Mouse (Mus musculus): ENCODE results near the gene Zcchc9.

The Zcchc9 gene

DNA sequence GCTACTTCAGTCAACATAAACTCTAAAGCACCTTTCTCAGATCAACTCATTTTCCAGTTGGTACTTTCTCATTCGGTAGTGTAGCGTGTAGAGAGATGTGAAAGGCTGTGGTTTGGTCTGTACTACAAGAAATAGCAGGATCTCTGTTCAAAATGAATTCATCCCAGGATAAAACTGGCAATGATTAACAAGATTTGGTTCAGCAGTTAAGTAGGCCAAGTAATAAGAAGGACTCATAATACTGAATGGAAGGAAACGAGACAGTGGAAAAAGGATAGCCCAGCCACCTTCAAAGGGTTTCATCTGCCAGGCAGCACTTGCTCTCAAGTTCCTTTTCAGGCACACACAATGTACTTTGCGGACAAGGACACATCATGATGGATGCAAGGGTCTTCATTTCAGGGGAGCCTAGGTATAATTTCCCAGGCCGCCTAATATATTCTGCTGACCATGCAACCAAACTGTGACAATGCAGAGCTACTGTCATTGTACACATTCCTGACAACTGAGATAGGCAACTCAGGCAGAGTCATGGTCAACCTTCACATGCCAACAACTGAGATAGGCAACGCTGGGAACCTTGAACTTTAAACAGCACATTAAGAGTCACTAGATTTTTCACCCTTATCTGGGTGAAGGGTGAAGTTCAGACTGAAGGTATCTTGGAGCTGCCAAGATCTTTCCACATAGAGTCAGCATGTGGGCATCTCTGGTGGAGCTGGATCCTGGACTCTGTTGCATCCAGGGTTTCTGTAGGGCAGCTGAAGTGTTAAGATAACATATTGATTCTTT is 45.7 kb downstream of the Zcchc9 start:
- no peak for DNase-seq (ENCODE audit: low spot score in 2 of 2)

DNA sequence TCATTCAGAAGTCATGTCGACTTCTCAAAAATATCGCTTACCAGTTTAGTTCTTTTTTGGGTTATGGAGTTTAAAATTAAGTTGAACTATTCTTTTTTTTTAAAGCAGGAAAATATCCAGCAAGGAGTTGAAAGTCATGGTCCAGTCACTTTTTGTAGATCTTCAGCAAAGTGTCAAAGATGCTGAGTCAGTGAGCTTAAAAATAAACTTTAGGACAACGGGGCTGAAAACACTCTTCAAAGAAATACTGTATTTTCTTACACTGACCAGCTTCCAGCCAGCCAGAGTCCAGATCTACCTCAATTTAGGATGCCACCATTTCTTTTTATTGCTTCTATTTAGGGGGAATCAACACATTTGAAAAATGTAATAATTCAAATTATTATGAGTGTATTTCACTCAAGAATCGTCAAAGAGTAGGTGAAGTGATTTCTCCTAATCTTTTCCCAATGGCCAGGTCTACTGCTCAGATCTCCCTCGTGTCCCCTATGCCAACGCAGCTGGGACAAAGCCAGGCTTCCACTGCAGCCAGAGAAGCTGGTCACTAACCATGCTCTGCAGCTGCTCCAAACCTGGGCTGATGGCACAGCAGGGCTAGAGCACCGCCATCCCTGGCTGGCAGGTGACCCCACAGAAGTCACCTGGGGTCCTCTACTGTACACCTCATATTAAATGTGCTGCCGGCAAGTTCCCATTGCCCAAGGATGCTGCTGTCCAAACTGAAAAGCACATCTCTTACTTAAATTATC is 47.0 kb downstream of the Zcchc9 start:
- no peak for DNase-seq (ENCODE audit: low spot score in 2 of 2)

- DNase-seq (ENCODE audit: low spot score in 2 of 2), result no peak
These were observed 47.7 kb downstream of the Zcchc9 start for GRCm38 (mm10) chr13:91759791-91760190.

- no peak for DNase-seq (ENCODE audit: low spot score in 2 of 2)
These were observed 49.0 kb downstream of the Zcchc9 start for GRCm38 (mm10) chr13:91758316-91759048.

DNA sequence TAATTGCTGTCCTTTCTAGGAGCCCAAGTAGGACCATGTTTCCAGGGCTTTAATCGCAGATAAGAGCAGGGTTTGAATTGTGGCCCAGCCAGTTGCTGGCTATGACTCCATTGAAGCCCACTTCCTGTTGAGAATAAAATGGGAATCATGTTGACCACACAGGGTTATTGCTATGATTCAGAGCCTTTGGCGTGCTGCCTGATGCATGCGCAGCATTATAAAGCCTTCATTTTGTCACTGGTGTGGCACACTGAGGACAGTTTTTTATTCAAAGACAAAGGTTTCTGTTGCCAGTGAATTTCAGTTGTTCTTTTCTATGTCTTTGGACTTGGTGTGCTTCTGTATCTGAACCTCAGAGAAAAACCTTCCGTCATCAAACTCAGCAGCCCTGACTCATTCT is 51.3 kb downstream of the Zcchc9 start:
- DNase-seq (ENCODE audit: low spot score in 2 of 2), result no peak

DNA sequence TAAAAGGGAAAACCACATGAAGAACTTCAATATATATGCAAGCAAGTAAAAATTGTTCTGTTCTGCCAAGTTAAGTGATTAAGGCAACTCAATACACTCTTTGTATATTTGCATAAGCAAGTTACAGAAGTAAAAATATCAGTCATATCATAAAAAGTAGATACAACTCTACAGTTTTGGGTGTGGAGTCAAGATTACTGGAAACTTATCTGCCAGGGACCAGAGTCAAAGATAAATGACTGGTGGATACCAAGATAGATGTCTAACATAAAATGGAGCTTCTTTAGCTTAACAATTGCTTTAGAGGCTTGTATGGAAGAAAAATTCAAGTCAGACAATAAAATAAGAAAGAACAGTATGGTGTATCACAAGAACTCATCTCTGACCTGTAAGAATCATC is 52.7 kb downstream of the Zcchc9 start:
- DNase-seq (ENCODE audit: low spot score in 2 of 2), result no peak

GRCm38 (mm10) chr13:91753724-91754123 is 53.8 kb downstream of the Zcchc9 start:
- no peak for DNase-seq (ENCODE audit: low spot score in 2 of 2)

GRCm38 (mm10) chr13:91749981-91750380 is 57.5 kb downstream of the Zcchc9 start:
- DNase-seq (ENCODE audit: low spot score in 2 of 2), result no peak

GRCm38 (mm10) chr13:91748401-91748800 is 59.1 kb downstream of the Zcchc9 start:
- DNase-seq (ENCODE audit: low spot score in 2 of 2), result no peak

All from frontal cortex, postnatal 25 days (tissue).